Mouse (Mus musculus): Measurements from ENCODE around the gene Flrt1.

Flrt1 gene

DNA sequence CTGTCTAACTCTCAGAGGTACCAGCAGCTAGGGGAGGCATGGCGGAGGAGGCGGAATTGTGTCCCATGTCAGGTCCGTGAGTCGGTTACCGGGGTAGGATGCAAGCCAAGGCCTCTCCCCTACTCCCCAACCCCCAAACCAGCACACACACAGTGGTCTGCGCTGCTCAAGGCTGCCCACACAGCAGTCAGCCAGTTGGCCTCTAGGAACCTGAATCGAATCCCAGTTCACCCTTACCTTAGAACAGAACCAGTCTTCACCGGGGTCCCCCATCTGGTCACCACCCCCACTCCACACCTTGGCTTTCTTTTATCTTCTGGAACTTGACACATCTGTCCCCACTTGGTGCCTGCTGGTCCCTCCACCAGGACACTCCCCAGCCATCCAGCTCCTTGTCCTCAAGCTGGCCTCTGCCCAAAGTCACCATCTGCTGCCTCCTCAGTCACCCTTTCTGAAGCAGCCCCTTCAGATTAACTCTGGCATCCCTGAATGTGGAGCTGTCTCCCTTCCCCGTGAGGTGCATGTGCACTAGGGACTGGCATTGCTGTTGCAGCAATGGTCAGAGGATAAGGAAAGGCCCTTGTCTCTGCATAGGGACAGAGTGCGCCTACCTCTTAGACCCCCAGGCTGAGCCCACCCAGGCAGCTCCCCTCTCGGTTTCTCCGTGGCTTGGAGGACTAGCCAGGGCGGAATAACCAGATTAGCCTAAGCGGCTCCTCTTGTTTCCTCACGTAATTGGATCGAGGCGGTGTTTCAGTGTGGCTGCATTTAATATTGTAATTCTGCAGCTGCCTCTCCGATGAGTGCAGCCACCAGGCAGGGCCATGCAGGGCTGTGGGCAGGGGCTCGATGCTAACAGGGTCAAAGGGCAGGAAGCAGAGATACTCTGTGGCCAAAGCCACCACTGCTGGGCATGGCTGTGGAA is 23.3 kb upstream of the Flrt1 start:
- DNase-seq: no peak

DNA sequence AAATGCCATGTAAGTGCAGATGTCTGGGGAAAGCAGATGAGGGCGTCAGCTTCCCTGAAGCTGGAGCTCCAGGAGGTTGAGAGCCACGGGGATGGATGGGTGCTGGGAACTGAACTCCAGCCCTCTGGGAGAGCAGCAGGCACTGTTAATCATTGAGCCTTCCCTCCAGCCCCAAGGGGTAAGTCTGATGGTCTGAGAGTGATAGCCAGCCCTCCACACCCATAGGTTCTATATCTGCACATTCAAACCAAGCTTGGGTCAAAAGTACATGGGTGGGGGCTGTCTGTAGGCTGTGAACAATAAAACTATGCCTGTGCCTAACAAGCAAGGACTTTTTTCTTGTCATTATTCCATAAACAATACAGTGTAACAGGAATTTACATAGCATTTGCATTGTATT is 21.4 kb upstream of the Flrt1 start:
- no peak for DNase-seq

DNA sequence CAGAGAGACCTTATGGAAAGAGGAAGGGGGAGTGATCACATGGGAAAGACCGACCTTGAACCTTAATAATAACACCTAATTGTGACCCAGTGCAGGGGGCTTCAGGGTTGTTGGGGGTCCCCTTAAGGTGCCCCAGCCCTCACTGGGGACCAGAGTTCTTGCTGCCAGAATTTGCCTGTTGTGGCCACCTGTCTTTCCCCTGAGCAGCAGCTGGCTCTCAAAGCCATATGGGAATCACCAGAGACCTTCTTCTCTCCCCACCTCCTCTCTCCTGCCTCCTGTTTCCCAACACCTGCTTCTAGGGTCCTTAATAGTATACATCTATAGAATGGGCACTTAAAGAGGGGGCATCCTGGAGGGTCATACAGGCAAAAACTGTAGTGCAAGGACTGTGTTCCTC is 20.7 kb upstream of the Flrt1 start:
- DNase-seq: no peak

DNA sequence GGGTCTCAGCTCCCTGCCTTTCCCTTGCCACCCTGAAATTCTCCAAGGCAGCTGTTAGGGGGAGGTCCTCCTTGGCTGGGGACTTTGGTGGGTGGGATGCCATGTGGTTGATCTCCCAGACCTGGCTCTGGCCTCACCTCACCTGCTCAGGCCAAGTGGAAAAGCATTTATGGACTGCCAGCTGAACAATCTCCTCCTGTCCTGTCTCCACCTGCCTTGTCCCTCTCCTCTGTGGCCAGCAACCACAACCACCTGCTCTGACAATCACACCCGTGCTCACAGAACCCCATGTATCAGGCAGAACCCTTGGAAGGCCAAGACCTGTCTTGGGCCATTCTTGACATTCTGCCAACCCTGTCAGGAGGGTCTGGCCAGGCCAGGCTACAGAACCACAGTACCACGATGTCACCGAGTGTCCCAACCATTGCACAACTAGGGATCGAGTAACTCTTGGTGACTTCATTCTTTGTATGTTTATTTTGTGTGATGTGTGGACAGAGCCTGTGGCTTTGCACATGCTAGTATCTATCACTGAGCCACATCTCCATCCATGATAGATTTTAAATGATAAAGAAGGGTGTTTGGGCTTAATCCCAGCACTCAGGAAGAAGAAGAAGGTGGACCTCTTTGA is 20.1 kb upstream of the Flrt1 start:
- DNase-seq: no peak

DNA sequence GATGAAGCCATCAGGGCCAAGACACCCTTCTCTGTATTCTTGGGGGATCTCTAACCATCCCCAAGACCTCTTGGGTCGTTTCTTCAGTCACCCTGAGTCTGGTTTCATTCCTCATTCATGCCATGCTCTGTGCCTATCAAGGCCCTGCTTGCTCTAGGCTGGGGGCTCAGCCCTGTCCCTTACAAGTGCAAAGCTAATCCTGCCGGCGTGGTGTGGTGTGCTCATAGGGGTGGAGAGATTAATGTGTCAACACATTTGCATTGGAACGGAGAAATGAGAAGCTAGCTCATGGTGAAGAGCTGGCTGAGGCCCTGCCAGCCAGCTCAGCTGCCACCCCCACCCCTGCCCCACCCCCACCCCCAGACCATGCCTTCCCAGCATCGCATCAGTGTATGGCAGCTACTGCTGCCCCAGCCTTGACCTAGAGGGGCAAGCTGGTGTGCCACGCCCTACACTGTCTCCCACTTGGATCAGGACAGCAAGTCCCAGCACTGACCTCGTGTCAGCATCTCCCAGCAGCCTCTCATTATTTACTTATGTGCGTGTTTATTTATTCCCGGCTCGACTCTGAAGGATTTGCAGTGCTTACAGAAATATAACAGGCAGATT is 17.3 kb upstream of the Flrt1 start:
- no peak for DNase-seq

DNA sequence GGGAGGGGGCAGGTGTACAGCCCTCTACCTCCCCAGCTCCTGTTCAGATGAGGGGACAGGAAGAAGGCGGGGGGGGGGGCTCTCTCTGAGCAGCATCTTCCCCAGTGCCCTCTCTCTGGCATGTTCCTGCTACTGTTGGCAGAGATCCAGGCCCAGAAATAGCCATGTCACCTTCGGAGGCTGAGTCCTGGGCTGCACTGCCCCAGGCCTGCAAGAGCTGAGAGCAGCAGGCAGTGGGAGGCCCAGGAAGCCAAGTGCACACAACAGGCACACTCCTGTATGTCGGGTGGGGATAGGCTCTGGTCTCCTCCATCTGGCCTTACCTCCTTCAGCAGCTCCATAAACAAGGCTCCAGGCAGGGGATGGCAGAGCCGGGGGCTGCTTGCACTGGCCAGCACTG is 16.7 kb upstream of the Flrt1 start:
- DNase-seq: no peak

DNA sequence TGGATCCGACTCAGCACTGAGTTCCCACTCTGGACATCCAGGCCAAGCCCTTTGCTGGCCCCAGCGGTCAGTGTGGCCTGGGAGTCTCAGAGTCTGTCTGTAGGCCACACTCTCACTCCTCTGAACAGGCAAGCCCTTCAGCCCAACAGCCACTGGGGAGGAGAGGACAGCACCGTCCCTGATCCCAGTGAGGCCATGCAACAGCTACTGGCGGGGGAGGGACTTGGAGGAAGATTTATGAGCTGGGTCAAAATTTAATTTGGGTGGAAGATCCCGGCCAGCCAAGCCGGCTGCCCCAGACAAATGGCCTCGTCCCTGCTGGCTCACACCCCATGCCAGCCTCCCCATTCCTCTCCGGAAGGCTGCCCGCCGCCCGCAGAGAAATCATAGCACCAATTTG is 15.7 kb upstream of the Flrt1 start:
- peak; percentile 47 to 59 for DNase-seq

DNA sequence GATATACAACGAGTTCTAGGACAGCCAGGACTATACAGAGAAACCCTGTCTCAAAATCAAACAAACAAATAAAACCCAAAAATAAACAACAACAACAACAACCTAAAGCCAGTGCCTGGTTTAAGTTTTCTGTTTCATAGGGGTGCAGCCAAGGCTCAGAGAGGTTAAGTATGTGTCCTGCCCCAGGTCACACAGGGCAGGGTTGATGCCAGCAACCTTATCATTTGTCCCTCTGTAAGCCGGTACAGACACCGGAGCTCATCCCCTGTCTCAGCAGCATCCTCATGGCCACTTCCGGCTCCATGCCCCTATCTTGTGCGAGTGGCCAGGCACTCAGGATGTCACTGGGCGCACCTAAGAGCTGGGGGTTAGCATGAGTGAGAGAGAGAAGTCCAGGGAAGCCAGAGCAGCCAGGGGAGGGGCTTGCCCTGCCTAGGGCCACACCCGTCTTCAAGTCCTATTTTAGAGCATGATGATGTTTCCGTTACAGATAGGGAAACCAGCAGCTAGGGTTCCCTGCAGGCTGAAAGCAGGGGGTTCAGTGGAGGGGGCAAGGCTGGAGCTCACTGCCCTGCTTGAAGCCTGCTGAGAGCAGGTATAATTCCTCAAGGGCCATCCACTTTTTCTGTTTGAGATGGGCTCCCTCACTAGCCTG is 12.3 kb upstream of the Flrt1 start:
- DNase-seq: no peak

DNA sequence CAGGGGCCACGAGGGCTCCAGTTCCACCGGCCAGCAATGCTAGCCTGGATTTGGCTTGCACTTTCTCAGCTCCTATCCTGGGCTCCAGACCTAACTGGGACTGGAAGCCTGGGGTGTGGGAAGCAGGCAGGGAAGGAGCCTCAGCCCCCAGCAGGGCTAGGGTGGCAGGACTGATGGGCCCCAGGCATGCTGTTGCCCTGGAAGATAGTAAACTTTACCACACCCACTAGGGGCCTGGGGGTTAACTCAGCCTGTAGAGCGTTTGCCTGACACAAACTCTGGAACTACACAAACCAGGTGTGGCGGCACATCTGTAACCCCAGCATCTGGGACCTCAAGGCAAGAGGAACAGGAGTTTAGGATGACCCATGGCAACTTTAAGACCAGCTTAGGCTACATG is 11.6 kb upstream of the Flrt1 start:
- DNase-seq: no peak

DNA sequence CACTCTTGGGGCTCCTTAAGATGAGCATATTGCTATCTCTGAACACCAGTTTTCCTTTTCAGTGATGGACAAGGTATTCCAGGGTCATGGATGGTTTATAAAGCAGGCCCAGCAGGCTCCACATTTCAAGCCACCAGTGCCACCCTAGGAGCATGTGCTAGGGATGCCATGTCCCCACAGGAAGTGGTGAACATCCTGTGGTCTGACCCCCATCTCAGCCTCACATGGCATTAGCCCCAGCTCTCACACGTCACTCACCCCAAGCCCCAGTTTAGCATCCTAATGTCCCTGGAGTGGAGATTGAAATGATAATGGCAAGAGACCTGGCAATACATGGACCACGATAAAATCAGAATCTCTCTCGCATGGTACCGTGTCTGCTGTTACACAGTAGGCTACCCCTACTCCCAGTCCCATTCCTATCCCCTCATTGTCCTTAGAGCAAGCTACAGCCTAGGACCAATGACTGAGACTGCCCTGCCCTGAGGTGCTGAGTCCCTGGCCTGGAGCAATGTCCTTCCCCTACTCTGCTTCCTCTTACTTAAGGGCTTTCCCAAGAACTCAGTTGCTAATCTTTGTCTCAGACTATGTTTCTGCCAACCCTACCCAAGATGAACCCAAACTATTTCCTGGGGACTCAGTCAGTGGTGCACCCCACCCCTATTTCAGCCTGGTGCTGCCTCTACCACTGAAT is 10.7 kb upstream of the Flrt1 start:
- DNase-seq: no peak

DNA sequence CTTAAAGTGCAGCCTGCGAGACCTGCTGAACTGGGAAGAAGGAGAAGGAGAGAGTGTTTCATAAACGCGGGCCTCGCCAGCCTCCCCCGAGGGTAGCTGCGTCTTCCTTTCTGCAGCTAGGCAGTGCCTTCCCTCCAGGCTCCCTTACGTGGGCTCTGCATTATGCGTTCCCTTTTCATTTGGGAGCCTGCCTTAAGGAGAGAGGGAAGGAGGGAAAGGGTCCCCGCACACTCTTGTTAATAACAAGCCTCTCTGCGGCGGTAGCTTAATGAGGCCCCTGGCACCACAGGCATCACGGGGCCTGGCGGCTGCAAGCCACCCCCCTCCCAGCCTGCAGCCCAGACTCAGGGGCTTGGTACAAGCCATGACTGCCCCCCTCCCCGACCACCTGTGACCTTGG is 8.0 kb upstream of the Flrt1 start:
- no peak for DNase-seq

DNA sequence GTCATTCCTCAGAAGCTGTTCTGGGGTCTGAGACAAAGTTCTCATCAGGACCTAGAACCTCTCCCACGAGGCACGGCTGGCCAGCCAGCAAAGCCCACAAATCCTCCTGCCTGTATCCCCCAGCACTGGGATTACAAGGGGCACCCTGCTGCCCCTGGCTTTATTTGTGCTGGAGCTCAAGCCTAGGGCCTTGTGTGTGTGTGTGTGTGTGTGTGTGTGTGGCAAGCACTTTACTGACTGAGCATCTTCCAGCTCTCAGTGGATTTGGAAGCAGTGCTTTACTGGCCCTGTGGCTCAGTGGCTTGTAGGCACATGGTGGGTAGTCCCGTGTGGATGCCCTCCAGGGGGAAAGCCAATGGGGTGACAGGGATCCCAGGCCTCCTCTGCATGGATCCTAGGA is 7.1 kb upstream of the Flrt1 start:
- DNase-seq: no peak

DNA sequence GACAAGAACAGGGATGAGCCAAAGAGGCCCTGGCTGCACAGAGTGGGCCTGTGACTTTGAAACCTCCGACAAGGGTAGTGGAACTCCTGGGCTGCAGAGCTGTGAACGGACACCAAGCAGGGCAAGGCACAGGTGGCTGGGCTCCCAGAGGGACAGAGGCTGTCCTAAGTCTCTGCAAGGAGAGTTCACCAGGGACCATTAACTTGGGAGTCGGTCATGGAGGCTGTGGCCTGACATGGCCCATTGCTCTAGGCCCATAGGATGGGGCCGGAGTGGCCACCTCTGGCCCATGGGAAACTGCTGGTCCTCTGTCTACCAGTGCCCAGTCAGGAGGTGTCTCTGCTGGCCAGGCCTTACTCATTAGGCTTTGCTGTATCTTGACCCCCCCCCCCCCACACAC is 6.2 kb upstream of the Flrt1 start:
- DNase-seq: no peak

DNA sequence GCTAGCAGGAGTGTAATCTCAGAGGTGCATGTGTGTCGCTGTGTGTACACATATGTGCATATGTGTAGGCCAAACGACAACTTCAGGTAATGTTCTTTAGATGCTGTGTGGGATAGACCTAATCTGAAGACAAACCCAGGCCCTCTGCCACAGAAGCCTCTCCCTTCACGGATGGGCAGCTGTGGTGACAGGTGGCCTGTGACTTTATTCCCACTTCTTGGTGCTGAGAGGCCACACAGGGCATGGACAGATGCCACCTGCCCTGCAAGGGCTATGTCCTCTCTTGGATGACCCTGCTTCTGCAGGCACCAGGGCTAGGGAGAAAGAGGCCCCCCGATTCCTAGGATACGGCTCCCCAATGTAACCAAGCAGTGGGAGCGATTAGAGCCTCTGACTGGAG is 5.8 kb upstream of the Flrt1 start:
- DNase-seq: no peak

DNA sequence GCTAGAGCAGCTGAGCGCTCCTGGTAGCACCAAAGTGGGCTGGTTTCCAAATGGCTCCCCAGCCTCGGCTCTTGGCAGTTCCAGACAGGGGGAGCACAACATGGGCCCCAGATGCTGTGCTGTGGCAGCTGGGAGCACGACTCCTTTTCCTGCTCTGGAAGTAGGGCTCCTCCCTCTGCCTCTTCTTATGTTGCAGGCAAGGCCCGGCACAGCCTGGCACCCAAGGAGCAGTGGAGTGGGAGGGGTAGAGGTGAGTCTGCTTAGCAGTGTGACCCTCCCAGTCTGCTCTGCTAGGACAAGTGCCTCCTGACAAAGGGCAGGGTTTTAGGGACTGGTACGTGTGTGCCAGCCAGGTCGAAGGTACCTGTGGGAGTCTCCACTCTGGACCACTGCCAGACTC is 5.3 kb upstream of the Flrt1 start:
- peak in 1 of 2 experiments; percentile 29 for DNase-seq

DNA sequence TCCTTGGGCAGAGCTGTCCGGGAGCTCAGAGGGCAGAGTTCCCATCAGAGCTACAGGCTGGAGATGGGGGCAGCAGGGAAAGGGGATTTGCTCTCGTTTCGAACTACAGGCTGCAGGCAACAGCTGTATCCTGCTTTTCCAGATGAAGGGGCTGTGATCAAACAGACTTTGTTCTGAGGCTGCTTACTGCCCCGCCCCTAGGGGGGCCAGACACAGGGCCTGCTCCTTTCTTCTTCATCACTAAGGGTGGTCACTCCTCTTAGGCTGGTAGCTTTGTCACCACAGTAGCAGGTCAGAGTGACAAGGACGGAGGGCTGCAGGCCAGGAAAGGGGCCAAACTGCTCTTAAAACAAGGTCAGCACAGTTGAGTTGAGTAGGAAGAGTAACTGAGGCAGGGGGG is 4.6 kb upstream of the Flrt1 start:
- no peak for DNase-seq

DNA sequence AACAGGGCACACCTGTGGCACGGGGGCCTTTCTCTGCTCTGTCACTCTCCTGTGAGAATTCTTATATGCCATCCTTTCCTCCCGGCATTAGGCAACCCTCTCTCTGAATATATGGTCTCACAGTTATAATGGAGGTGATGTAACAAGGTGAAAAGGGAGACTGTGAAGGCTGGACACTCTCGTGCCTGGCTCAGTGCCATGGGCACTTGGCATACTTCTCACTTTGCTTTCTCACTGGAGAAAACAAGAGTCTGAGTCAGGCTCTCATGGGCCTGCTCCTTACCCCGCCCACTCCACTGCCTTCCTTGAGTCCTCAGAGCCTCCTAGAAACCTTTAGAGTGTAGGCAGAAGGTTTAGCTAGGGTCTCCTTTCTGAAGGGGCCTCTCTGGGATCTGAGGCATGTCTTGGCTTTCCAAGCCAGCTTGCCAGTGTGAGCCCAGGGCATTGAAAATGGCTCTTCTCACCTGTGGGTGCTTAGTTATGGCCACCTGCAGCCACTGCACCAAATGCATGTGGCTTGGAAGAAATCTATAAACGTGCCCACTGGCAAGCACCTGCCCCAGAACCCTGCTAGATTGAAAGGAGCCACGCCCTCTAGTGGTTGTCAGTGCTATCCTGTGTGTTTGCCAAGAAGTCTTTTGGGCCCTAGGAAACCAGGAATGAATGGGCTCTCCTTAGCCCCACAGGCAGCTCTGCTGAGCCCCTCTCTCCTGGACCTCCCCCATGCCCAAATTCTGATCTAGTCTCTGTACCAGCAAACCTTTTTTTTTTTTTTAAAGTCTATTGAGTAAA is 2.8 kb upstream of the Flrt1 start:
- DNase-seq: peak; percentile 61 to 63

DNA sequence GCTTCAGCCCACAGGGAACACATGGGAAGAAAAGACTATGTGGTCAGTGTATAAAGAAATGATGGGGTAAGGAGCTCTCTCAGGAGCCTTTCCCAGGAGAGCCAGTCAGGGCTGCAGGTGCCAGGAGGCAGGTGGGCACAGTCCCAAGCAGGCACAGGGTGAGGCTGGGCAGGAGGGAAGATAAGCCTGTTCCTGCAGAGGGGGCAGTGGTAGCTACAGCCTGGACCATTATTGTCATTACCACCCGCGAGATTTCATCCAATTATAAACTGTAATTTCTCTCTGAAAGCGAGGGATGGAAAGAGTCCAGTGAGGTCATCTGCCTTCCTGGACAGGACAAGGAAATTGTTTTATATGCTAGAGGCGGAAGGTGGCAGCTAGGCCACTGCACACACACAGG is 1.6 kb upstream of the Flrt1 start:
- no peak for DNase-seq

DNA sequence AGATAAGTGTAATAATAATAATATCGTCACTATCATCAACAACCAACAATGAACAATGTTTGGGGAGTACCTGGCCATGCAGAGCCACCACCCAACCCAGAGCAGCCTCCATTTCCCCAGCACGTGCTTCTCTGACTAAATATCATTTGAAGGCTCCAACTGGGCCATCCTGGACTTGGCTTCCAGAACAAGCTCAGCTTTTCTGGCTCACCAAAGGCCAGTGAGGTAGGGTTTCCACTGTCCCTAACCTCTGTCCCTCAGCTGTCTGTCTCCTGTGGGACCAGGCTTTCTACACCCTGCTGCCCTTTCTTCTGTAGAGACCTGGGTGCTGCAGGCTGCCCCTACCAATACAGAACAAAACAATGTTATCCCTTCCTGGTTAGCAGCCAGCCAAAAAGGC is 1.0 kb upstream of the Flrt1 start:
- DNase-seq: no peak

DNA sequence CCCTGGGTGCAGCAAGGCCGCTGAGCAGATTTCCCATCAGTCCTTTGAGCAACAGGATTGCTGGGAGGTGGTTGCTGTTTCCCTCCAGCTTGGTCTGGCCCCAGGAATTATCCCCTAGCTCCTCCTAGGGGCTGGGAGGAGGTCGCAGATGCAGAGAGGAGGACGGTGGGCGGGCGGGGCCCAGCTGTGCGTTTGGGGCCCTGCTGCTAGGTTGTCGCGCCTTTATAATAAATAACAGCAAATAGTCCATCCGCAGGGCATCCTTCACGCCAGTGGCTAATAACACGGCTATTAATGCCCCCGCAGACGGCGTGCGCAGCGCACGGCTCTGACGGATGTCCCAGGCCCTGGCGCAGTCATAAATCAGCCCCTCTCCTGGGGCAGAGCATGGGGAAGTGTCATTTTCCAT is 1.5 kb downstream of the Flrt1 start:
- DNase-seq: no peak

DNA sequence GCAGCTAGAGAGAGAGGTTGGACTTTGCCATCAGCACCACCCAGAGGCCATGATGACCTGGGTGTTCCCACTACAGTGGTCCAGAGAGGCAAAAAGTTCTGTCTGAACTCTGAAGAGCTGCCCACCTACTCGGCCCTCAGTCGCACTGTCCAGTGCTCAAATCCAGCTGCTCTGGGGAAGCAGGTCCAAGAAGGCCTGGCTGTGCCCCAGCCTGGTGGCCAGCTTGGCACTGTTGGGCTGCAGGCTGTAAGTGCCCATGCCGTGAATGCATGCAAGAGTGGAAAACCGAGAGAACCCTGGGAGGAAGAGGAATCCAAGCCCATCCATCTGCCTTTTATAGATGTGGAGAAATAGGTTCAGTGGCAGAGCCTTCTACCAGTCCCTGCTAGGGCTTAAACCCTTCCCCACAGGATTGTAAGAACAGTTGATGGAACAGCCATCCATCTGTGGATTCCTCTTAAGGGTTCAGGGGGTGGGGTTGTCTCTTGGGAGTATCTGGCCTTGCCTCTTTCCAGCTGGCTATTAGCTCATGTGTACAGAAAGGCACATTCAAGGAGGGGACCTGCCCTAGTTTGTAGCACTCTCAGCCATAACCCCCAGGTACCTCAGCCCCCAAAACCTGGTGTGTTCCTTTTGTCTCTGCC is 2.1 kb downstream of the Flrt1 start:
- DNase-seq: no peak

DNA sequence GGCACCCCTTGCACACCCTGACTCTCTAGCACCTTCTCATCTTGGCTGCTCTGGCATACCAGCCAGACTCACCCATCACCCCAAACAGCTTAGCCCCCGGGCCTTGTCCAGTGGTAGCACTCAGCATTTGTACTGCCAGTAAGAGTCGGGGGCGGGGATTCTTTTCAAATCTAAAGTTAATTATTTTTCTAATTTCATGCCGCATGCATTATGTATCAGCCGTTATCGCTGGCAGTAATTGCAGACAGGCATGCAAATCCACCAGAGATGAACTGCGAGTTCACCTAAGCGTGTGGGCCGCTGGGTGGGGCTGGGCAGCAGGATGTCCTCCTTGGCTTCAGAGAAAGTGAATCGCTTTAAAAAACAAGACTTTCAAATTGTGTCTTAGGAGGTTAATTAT is 3.5 kb downstream of the Flrt1 start:
- DNase-seq: no peak

Data from kidney, adult 8-10 months (tissue).